Mouse (Mus musculus): ENCODE measurements at regions not wholly inside any gene's neighbourhood (a gene's known extent, or its start where the extent isn't known, plus 50 kb on each side); places are given as distances from the start of the nearest gene placed in this dataset.

DNA sequence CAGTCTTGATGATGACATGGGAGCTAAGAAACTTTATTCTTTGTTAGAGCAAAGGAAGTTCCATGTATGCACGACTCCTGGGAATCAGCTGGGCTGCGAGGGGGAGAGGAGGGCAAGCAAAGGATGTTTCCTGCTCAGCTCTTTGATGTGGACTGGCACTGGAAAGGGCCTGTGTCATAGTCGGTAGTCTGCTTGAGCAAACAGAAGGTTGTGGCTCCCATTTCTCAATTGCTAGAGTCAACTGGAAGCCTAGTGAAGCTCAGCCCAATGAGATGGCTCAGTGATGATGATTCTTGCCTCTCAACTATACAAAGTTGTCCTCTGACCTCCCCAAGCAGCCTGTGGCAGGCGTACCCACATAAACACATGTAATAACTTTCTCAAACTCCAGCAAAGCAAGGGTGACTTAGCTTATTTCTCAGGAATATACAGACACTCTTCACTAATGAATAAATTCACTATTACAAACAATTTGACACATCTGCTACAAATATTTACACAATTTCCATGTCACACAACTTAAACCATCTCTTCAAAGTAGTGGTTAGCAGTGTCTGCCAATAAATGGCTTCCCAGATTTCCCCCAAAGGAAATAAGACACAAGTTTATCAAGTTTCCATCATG is 115.4 kb upstream of the Smad1 start:
- no peak for DNase-seq

DNA sequence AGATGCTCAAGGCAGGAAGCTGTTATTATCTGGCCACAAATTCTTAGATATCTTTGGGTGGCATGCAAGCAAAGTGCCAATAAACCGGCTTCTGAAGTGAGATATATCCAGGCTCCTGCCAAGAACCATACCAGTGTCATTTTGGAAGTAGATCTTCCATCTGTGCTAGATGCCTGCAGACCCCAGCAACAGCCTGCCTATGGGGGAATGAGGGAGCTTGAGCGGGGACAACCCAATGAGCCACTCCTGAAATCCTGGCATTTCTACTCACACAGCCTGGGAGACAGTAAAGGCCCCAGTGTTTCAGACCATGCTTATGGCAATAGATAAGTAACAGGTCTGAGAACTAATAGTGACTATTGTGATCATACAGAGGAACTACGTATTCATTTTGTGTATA is 109.3 kb upstream of the Smad1 start:
- DNase-seq = no peak

DNA sequence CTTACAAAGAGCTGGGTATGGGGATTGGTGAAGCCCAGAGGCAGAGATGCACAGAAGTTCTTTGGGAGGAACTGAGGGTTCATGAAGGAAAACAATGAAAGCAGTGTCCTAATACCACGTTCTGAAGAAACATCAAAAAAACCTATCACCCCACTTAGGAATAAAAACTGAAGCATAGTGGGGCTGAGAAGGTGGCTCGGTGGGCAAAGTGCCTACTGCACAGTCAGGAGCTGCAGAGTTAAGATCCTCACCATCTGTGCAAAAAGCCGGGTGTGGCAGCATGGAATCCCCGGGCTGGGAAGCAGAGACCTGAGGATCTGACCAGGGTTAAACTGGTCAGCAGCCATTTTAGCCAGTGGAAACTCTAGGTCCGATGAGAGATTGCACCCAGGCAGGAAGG is 106.1 kb upstream of the Smad1 start:
- peak; percentile 5 to 16 for DNase-seq

DNA sequence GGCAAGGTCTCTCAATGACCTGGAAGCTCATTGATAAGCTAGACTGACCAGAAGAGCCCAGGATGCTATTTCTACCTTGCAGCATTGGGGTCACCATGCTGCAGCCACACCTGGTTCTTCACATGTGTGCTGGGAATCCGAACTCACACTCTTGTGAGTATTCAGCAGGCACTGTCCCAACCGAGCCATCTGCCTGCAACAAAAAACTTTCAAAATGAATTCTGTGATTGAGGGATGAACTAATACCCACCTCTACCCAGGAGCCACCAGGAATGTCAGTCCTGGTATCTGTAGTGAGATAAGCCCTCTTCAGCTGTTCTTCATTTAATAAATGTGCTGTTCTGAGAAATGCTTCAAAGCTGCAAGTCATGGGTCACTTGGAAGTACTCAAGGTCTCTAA is 104.6 kb upstream of the Smad1 start:
- DNase-seq = no peak

DNA sequence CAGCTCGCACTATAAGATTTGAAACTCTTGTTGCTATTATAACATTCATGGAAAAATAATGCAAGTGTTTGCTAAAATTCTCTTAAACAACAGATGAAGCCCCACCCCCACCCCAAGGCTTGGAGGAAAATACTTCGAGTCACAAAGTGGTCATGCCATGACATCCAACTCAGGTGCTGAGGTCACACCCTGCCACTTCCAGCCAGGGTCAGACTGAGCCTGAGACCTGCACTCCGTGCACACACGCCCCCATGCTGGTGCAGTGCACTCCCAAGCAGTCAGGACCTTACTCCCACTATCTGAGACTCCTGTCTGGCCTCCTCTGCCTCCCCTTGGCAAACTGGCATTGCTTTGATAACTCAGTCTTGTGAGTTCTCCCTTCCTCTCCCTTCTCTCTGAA is 102.7 kb upstream of the Smad1 start:
- no peak for DNase-seq

DNA sequence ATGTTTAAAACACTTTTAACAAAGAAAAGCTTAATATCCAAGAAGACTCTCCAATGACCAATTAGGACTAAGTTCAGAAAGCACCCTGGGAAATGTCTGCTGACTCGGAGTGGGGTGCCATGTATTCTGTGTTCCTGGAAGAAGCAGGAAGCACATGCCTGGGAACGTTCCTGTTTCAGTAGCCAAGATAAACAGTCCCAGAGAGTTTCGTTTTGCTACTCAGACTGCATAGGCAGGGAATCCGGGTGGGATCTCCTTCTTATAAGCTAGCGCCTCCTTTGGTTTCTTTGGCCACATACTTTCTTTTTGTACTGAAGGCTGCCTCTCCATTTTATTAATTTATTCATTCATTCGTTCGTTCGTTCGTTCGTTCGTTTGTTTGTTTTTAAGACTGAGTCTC is 101.9 kb upstream of the Smad1 start:
- DNase-seq = no peak

DNA sequence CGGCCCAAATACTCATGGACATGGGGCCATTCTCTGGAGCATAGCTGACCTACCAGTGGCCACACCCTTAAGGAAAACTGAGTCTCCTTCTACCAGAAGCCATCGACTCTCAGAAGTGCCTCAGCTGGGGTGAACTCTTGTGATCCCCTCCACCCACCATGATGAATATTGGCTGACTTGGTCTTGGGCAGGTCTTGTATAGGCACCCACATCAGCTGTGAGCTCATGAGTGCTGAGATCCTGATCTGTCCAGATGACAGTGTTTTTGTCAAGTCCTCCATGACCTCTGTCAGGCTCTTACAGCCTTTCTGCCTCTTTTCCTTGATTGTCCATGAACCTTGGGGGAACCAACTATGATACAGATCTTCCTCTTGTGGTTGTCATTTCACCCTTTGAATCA is 99.9 kb upstream of the Smad1 start:
- DNase-seq = no peak

DNA sequence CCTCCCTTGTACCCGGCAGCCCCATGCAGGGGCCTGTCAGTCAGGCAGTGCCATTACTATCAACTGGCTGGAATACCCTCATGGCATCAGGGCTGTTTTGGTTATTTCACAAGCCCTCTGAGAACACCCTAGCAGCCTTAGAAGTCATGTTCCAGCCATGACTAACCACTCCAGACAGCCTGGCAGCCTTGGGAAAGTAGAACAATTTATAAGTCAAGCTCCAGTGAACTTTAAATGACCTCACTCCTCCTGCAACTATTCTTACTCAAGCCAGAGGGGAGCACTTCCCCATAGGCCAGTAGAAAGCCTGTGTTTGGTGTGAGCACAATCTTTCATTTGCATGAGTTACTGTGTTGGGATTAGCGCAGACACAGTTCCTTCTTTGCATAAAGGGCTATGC is 99.3 kb upstream of the Smad1 start:
- DNase-seq = no peak

DNA sequence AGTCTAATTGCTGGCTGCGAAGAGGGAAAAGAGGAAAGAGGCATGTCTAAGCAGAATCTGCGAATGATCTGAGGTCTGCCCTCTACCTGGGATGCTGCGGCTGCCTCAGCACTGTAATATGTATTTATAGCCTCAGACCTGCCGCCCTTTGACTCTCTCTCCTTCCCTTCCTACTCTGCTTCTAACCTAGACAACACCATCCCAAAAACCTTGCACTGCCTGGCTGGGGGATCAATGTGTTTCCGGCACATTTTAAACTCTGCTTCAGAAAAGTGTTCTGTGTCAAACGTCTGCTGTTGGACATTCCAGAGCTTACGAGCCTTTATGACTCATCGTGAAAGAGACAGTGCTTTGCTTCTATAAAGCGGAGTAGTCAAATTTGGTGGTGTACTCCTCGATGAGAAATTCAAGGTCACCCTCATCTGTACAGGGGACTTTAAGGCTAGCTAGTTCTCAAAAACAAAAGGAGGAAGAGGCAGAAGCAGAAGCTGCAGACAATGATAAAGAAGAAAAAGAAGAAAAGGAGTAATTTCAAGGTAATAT is 91.9 kb upstream of the Smad1 start:
- DNase-seq = no peak

DNA sequence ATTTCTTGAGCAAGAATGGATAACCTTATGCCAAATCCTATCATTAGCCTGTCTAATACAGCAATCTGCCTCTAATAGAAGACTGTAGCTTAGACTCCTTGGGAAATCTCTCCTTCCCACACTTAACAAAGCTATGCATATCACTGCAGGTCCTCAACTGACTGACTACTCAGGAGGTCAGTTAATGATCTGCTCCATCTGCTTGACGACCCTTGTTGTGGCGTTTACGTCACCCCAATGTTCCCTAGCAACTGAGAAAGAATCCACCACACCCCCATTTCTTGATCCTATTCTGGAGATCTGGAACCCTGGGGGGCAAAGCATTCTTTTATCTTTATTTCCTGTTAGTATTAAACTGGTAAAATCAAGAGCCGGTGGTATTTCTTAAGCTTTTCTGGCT is 91.4 kb upstream of the Smad1 start:
- DNase-seq = no peak

DNA sequence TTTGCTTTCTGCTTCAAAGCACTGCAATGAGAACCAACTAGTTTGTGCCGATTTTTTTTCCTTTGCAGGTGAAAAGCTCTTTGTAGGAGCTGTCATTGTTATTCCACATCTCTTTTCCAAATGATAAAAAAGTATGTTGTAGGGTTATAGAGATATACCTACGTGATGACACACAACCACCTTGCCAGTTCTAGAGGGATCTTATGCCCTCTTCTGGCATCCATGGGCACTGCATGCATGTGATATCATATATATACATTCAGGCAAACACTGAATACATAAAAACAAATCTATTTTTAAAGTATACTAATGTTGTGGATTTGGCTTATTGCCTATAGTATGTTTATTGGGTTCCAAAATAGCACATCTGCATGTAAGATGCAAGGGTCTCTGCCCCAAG is 89.5 kb upstream of the Smad1 start:
- peak in 1 of 2 experiments; percentile 11 for DNase-seq

DNA sequence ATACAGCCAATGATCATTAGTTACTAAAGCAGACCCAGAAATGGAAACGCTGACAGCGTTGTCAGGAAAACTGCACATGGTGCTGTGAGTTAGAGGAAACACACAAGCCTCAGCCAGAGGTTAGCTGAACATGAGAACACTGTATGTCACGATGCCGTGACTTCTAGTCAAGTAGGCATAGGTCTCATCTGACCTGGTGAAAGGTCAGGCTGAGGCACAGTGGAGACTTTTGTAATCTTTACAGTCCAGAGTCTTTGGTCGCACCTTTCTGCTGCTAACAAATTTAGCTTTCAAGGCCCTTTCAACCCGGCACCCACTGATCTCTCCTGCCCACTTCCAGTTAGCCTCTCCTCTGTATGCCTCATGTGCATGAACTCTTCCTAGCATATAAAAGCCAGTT is 88.3 kb upstream of the Smad1 start:
- no peak for DNase-seq

DNA sequence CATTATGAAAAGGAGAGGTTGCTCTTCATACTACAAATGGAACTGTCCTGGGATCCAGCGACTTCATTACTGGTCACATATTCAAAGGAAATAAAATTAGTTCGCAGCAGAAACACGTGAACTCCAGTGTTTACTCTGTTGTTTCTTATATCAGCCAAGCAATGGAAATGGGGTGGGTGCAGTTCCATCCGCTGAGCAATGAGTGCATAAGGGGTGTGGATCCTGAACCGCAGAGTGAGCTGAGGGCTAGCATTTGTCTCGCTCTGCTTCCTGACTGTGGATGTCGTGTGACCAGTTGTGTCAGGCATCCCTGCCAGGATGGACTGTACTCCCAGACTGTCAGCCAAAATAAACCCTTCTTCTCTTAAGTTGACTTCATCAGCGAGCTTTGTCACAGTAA is 80.0 kb upstream of the Smad1 start:
- no peak for DNase-seq

DNA sequence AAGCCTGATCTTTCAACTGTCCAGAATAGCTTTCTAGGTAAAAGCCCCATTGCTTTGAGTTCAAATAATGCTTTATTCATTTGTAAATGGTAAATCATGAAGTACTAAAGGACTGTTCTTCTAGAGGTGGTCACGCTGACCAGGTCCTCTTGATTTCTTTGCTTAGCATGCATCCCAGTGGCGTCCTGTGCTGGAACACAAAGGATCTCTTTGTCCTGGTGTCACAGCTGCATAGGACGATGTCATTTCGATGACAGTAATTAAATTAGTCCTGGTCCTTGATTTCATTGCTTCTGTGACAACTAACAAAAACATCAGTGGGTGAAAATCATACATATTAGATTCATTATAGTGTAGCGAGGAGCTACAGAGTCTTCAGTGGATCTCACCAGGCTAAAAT is 76.7 kb upstream of the Smad1 start:
- DNase-seq = no peak

DNA sequence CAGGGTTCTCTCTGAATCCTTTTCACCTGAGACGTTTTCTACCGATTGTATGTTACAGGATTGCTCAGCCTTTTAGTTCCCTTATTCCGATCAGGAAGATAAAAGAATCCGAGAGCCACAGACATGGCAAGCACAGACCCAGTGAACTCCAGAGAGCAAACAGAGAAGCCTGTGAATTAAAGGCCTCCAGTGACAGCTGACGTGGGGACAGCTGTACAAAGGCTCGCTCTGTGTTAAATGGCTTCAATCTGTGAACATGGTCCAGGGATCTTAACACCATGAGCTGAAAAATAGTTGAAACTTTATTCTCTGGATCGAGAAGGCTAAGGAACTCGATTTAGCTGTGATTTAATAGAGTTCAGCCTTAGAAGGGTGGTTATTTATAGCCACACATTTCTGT is 75.4 kb upstream of the Smad1 start:
- DNase-seq = no peak

DNA sequence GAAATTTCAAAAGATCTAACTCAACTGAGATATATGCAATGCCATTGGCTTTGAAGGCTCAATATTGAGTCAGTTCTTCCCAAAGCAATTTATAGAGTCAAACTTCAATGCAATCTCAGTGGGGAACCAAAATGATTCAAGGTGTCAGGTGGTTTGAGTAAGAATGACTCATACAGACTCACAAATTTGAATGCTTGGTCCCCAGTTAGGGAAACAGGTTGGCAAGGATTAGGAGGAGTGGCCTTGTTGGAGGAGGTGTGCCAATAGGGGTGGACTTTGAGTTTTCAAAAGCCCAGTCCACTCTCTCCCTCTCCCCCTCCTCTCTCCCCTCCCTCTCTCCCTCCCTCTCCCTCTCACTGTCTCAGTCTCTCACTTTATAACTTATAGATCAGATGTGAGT is 52.8 kb upstream of the Smad1 start:
- DNase-seq = no peak

DNA sequence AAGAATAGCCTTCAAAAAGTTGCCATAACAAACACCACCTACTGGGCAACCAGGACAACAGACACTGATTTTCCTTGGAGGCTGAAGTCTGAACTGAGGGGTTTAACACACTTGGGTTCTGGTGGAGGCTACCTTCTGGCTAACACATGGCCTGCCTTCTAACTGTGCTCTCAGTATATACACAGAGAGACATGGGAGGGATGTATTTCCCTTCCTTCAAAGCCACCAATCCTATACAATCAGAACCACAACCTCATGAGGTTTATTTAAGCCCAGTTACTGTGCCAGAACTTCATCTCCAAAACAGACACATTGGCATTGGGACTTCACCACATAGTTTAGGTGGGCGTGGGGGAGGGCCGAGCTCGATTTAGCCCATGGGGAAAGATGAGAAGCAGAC is 50.1 kb upstream of the Smad1 start:
- no peak for DNase-seq

All from cerebellum, adult 18-20 months (tissue).